Mouse (Mus musculus) liver, embryonic 12.5 days (tissue): Measurements from ENCODE around the gene Chn2. TPM values are rescaled to one million over a fixed set of nuclear protein-coding genes. Genes with fewer than 3 reads are reported as not detected.
A peak's percentile ranks its signal among the peaks of the same experiment; 100 is the strongest.

ENCODE experiments used
- ATAC-seq: fragments of 200-750 bp; cut with Nextera tagmentation; 2 replicates; pipeline ENCODE4 v1.8.0; 2017; ENCODE audit warnings: moderate number of reproducible peaks, mild to moderate bottlenecking, moderate library complexity
- H3K27ac ChIP-seq: fragments of 300-500 bp; sonication (generic); 2 replicates; pipeline ENCODE4 v1.5.1; 2016; ENCODE audit warnings: mild to moderate bottlenecking
- H3K27me3 ChIP-seq: fragments of 300-500 bp; sonication (generic); replicated peaks from 2 replicates; pipeline ENCODE4 v1.6.1; 2016; ENCODE audit warnings: mild to moderate bottlenecking, moderate library complexity
- H3K36me3 ChIP-seq: fragments of 300-500 bp; sonication (generic); 2 replicates; pipeline ENCODE4 v1.6.1; 2016; ENCODE audit warnings: mild to moderate bottlenecking, moderate library complexity
- H3K4me1 ChIP-seq: fragments of 300-500 bp; sonication (generic); 2 replicates; pipeline ENCODE4 v1.6.1; 2016
- H3K4me2 ChIP-seq: fragments of 300-500 bp; sonication (generic); 2 replicates; pipeline ENCODE4 v1.6.1; 2016; ENCODE audit warnings: mild to moderate bottlenecking, moderate library complexity
- H3K4me3 ChIP-seq: fragments of 300-500 bp; sonication (generic); 2 replicates; pipeline ENCODE4 v1.5.1; 2016; ENCODE audit warnings: mild to moderate bottlenecking, moderate library complexity
- H3K9ac ChIP-seq: fragments of 300-500 bp; sonication (generic); 2 replicates; pipeline ENCODE4 v1.6.1; 2016; ENCODE audit warnings: mild to moderate bottlenecking, moderate library complexity
- H3K9me3 ChIP-seq: fragments of 300-500 bp; sonication (generic); replicated peaks from 2 replicates; pipeline ENCODE4 v1.6.1; 2016; ENCODE audit warnings: mild to moderate bottlenecking, moderate library complexity
- WGBS: fragments of 180-500 bp; shearing (Covaris S2); methylation state at CpG from one replicate; pipeline ENCODE4 v1.1.7; 2016; ENCODE audit not compliant: insufficient replicate concordance; 5-methylcytosine and 5-hydroxymethylcytosine counted together
- polyA plus RNA-seq: library from polyadenylated mRNA; unstranded; fragments of >200 nt; fragmentation: Nextera tagmentation; extraction: Ambion mirVana; gene quantifications from 2 replicates; pipeline ENCODE4 v1.2.1, GENCODE M21; 2016

Chn2 gene
- polyA plus RNA-seq, 1 experiment from 2014 or later: 4.9 TPM

DNA sequence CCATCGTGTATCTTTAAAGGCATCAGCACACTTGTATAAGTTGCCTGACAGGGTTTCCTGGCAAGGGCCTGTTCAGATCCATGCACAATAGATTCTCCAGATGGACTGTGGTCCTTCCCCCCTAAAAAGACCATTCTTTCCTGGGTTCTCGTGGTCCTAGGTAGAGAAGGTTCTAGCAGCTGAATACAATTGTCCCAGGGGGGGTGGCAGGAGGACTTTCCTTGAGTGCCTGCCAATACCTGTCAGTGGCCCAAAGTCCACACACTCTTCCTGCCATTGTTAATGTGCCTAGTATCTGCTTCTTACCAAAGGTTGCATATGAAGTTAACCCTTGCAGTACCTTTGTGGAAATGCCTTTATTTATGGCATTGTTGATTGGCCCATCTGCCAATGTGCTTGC is 257.9 kb downstream of the Chn2 start:
- no peaks in the 10 kb centered on the region for H3K9me3 ChIP-seq
- H3K4me2 ChIP-seq: no peak overlapping the region
- no peak for ATAC-seq
- H3K4me3 ChIP-seq: no peak overlapping the region
- H3K27me3 ChIP-seq: no peaks in the 10 kb centered on the region
- no peak overlapping the region for H3K27ac ChIP-seq
- H3K36me3 ChIP-seq: peaks cover 9% of the 10 kb centered on the region; the same call in 1 of the 2 replicates
- H3K4me1 ChIP-seq: no peaks in the 10 kb centered on the region
- 56% methylated on average over 2 of the region's 2 CpGs for WGBS
- no peak overlapping the region for H3K9ac ChIP-seq

DNA sequence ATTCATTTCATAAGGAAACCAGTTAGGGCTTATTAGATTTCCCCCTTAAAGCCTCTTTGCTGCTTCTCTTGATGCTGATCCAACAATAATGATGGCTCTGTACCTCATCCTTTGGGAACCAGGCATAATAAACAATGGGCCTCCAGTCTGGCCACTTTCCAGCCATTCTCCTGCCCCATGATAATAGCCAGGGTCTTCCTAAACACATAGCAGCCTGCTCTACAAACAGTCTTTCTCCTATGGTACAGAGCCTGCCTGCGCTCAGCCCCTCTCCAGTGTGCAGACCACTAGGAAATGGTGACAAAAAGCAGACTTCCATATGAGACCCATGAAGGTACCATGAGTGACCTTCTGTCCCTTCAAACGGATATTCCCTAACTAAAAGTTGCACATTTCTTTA is 260.1 kb downstream of the Chn2 start:
- Histone ChIP-seq H3K27ac (no peak overlapping the region), H3K27me3 (no peaks in the 10 kb centered on the region), H3K4me3 (no peak overlapping the region), H3K9me3 (no peaks in the 10 kb centered on the region), H3K4me2 (no peak overlapping the region), H3K9ac (no peak overlapping the region), H3K4me1 (no peaks in the 10 kb centered on the region), H3K36me3 (peaks cover 9% of the 10 kb centered on the region; the same call in 1 of the 2 replicates)
- no peak for ATAC-seq
- 65% methylated on average over 2 of the region's 2 CpGs for WGBS

DNA sequence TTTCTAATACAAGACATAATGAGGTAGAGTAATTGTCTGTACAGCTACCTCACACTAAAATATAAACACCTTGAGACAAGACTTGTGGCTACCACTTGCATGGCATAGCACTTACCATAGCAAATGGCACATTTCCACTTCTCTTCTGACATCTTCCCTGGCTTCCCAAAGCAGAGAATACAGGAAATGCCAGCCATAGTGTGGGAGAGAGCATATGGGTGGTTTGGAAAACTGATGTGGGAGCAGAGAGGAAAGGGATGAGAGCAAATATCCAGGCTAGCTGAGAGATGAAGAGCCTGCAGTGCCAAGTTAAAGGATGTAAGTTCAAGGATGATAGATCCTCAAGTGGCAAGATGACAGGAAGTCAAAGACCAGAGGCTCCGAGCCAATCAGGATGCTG is 266.4 kb downstream of the Chn2 start:
- 53% methylated on average over 1 of the region's 1 CpGs for WGBS
- Histone ChIP-seq H3K27me3 (no peaks in the 10 kb centered on the region), H3K27ac (no peak overlapping the region), H3K4me3 (no peak overlapping the region), H3K36me3 (no peaks in the 10 kb centered on the region), H3K9ac (no peak overlapping the region), H3K4me1 (no peaks in the 10 kb centered on the region), H3K4me2 (no peak overlapping the region), H3K9me3 (no peaks in the 10 kb centered on the region)
- no peak for ATAC-seq

DNA sequence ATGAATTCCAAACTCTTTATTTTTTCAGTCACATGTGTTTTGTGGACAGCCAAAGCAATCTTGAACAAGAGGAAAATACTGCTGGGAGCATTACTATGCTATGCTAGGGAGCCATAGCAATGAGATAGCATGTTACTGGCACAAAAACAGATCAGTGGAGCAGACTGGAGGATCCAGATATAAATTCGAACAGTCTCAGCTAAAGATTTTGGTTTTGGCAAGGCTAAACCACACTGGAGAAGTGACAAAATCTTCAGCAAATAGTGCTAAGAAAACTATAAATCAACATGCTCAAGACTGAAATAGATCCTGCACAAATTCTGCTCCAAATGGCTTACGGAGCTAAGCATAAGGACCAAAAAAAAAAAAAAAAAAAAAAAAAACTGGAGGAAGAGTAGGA is 273.7 kb downstream of the Chn2 start:
- H3K9ac ChIP-seq: no peak overlapping the region
- no peaks in the 10 kb centered on the region for H3K36me3 ChIP-seq
- no peaks in the 10 kb centered on the region for H3K27me3 ChIP-seq
- ATAC-seq: no peak
- H3K9me3 ChIP-seq: no peaks in the 10 kb centered on the region
- no peaks in the 10 kb centered on the region for H3K4me1 ChIP-seq
- H3K27ac ChIP-seq: no peak overlapping the region
- no peak overlapping the region for H3K4me3 ChIP-seq
- WGBS: 70% methylated on average over 2 of the region's 2 CpGs
- H3K4me2 ChIP-seq: no peak overlapping the region

DNA sequence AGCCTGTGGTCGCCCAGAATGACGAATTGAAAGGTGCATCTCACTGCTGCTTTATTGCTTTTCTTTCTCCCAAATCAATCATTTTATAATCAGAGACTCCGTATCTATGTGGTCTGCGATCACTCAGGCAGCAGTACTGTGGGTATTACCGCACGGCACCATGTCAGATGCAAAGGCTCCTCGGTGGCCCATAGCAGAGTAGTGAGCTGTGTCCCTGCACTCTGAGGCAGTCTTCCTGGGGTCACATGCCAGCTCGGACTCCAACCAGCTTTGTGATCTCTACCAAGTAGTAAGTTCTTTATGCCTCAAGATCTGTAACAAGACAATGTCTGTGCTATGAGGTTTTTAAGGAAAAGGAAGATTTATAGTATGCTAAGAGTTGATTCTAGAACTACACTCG is 279.3 kb downstream of the Chn2 start:
- Histone ChIP-seq H3K4me2 (no peak overlapping the region), H3K4me1 (no peaks in the 10 kb centered on the region), H3K27me3 (0 out of 2 replicates have a peak, but pooled peaks cover 4% of the 10 kb centered on the region), H3K36me3 (no peaks in the 10 kb centered on the region), H3K4me3 (no peak overlapping the region), H3K9me3 (no peaks in the 10 kb centered on the region), H3K9ac (no peak overlapping the region), H3K27ac (no peak overlapping the region)
- no peak for ATAC-seq
- WGBS: 74% methylated on average over 9 of the region's 9 CpGs

DNA sequence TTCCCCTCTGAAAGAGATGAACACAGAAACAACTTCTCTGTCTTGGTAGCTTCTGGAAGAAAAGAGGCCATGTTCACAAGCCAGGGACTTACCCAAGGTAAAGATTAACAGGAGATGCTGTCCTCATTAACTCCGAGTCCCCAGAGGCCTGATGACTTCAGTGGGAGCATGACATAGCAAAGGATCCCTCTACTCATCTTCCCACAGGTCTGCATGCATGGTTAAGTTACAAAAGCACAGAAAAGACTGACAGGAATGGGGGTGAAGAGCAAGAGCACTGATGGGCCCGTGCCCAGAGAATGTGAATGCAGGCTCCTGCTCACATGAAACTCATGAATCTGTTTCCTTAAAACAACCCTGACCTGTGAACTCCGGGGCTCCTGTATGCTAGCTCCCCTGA is 279.8 kb downstream of the Chn2 start:
- H3K9me3 ChIP-seq: no peaks in the 10 kb centered on the region
- ATAC-seq: no peak
- 54% methylated on average over 3 of the region's 3 CpGs for WGBS

DNA sequence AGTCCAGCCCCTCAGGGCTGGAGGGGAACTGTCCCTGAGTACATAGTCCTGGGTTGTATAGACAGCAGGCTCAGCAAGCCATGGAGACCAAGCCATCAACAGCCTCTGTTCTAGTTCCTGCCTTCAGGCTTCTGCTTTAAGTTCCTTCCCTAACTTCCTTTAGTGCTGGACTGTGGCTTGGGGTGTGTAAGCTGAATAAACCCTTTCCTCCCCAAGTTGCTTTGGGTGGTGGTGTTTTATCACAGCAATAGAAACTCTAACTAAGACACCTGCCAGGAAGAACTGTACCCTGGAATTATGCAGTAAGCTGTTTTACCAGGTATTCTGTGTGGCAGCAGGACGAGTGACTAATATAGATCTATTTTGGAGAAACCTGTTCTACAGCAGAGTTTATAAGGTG is 280.9 kb downstream of the Chn2 start:
- Histone ChIP-seq H3K9ac (no peak overlapping the region), H3K27me3 (peaks cover 18% of the 10 kb centered on the region), H3K36me3 (no peaks in the 10 kb centered on the region), H3K27ac (no peak overlapping the region), H3K4me2 (no peak overlapping the region), H3K9me3 (no peaks in the 10 kb centered on the region), H3K4me1 (no peaks in the 10 kb centered on the region), H3K4me3 (no peak overlapping the region)
- 63% methylated on average over 1 of the region's 1 CpGs for WGBS
- no peak for ATAC-seq

More for the DNA sequence above, 279.8 kb downstream of the Chn2 start:
- peaks cover 9% of the 10 kb centered on the region; the same call in 1 of the 2 replicates for H3K27me3 ChIP-seq
- no peaks in the 10 kb centered on the region for H3K4me1 ChIP-seq
- no peak overlapping the region for H3K9ac ChIP-seq
- H3K4me3 ChIP-seq: no peak overlapping the region
- H3K4me2 ChIP-seq: no peak overlapping the region
- no peak overlapping the region for H3K27ac ChIP-seq
- H3K36me3 ChIP-seq: no peaks in the 10 kb centered on the region

DNA sequence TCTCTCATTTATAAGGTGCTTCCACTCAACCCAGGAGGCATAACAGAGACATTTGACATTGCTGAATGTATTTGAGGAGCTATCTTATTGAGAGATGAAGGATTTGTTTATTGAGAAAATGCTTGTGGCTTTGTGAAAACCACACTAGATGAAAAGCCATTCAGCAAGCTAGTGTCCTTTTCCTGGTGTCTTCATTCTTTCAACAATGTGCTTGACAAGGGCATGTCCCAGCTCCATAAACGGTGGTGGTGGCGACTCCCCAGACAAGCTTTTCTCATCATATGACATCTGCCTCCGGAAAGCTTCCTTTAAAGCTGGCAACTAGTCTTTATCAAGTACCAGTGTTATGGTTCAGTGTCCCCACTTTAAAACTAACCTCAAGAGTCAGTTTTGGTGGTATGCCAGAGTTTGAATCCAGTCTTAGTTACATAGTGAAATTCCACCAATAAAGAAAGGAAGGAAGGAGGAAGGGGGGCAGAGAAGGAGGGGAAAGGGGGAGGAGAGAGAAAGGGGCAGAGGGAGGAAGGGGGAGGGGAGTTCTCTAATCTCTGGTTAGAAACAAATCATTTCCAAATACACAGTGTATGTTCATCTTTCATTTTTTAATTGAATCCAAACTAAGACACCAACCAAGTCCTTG is 286.0 kb downstream of the Chn2 start, which contains the start of gene Prr15:
TSS of gene Prr15 (plus strand) at position 590 of the 640 bp plus-strand sequence.
- 0 out of 2 replicates have a peak, but pooled peaks cover 5% of the 10 kb centered on the region for H3K4me1 ChIP-seq
- H3K36me3 ChIP-seq: no peaks in the 10 kb centered on the region
- no peak for ATAC-seq
- peak within 1 kb of the TSS; percentile 72 for H3K4me2 ChIP-seq
- H3K27me3 ChIP-seq: peaks cover 60% of the 10 kb centered on the region
- no peak within 1 kb of the TSS for H3K27ac ChIP-seq
- no peak within 1 kb of the TSS for H3K9ac ChIP-seq
- 25% methylated on average over 3 of the region's 3 CpGs for WGBS
- H3K9me3 ChIP-seq: no peaks in the 10 kb centered on the region
- peak within 1 kb of the TSS; percentile 48 for H3K4me3 ChIP-seq

DNA sequence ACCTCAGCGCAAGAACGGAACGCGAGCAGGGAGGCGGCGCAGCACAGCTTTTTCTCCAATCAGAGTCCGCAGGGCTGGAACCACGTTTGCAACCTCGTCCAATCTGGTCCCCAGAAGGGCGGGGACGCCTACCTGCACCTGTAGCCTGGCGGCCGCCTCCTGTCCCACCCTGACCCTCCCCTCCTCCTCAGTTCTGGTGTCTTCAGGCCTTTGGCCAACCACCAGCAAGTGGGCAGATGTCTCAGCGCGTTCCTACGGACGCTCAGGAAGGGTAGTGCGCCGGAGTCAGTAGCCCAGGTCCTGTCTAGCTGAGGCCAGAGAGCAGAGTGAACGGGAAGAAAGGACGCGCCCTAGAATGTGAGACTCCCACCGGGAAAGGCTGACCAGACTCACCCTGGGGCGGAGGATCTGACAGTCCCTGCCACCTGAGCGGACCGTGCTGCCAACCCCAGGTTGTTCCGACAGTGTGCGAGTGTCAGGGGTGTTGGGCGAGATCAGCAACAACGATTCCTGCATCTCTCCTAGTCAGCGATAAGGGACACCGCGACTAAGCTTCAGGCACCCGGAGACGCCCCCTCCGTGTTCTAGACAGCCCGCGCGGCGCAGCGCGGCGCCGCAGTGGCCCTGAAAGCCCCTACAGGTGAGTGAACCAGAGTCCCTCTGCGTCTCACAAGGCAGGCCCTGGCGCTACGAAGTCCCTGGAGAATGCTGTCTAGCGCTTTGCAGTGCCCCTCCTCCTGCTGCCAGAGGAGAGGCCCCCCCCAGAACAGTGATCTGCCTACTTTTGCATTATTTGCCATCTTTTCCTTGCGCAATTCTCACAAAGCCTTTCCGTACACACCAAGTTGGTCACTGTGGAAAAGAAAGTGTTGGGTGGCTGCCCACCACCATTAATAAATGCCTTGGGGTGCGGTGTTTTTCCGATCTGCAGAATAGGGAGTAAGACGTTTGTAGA is 287.6 kb downstream of the Chn2 start:
- 1% methylated on average over 53 of the region's 53 CpGs for WGBS
- ATAC-seq: peak; percentile 44; the same call in 1 of the 2 replicates
- Histone ChIP-seq H3K4me3 (peak overlapping the region; percentile 48), H3K27me3 (peaks cover 60% of the 10 kb centered on the region), H3K36me3 (no peaks in the 10 kb centered on the region), H3K27ac (no peak overlapping the region), H3K4me1 (0 out of 2 replicates have a peak, but pooled peaks cover 5% of the 10 kb centered on the region), H3K9me3 (no peaks in the 10 kb centered on the region), H3K9ac (no peak overlapping the region), H3K4me2 (peak overlapping the region; percentile 72)

DNA sequence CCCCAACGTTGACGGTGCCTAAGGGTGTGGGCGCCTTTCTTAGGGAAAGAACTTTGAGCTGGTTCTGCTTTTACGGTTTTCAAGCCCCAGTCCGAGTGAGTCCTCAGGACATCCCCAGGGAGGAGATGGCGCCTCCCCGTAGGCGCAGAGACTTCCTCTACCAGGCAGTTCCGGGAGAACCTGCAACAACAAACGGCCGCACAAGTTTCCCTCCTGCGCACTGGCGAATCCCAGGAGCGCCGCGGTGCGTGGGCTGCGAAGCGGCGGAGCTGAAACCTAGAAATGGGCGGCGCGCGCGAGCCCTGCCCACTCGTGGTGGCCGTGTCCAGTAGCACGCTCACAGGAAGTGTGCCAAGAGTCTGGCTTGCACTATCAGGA is 288.3 kb downstream of the Chn2 start:
- H3K9ac ChIP-seq: no peak overlapping the region
- H3K4me3 ChIP-seq: peak overlapping the region; percentile 48
- no peak overlapping the region for H3K27ac ChIP-seq
- H3K4me2 ChIP-seq: peak overlapping the region; percentile 72
- H3K9me3 ChIP-seq: no peaks in the 10 kb centered on the region
- no peaks in the 10 kb centered on the region for H3K36me3 ChIP-seq
- H3K4me1 ChIP-seq: 0 out of 2 replicates have a peak, but pooled peaks cover 5% of the 10 kb centered on the region
- no peak for ATAC-seq
- peaks cover 60% of the 10 kb centered on the region for H3K27me3 ChIP-seq
- 1% methylated on average over 28 of the region's 28 CpGs for WGBS

DNA sequence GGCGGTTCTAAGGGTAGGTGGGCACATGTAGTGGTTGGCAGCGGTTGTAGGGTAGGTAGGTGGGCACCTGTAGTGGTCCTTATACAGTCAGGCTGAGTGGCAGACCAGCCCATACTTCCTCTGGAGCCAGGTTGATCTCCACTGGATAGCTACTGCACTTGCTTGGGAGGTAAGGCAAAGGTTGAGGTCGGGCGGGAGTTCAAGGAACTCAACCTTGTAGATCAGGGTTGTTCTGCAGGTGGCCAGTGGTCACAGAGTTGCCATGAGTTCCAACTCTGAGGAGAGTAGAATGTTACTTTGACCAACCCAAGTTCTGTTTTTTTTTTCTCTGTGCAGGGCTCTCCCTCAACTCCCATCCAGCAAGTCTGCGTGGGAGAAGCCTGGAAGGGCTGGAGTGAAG is 289.4 kb downstream of the Chn2 start:
- H3K4me2 ChIP-seq: no peak overlapping the region
- H3K4me1 ChIP-seq: 0 out of 2 replicates have a peak, but pooled peaks cover 5% of the 10 kb centered on the region
- H3K4me3 ChIP-seq: no peak overlapping the region
- H3K9ac ChIP-seq: no peak overlapping the region
- peaks cover 55% of the 10 kb centered on the region for H3K27me3 ChIP-seq
- H3K27ac ChIP-seq: no peak overlapping the region
- ATAC-seq: no peak
- H3K9me3 ChIP-seq: no peaks in the 10 kb centered on the region
- WGBS: 63% methylated on average over 5 of the region's 5 CpGs
- H3K36me3 ChIP-seq: no peaks in the 10 kb centered on the region

DNA sequence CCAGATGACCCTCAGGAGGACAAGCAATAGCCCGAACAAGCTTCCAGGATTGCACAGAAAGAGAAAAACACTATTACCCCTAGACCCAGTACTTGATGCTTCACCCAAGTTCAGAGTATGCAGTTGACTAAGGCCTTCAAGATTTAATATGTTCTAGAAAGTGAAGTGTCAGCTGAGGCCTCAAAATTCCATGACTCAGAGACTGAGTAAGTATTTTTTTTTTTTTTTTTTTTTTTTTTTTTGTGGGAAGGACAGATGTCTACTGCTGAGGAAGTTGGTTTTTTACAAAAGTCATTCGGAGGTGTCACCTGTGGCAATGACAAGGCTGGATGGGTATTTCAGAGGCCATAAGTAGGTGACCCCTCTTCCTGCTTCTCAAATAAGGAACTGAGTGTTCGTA is 290.2 kb downstream of the Chn2 start:
- Histone ChIP-seq H3K4me1 (0 out of 2 replicates have a peak, but pooled peaks cover 5% of the 10 kb centered on the region), H3K4me2 (no peak overlapping the region), H3K4me3 (no peak overlapping the region), H3K36me3 (no peaks in the 10 kb centered on the region), H3K9ac (no peak overlapping the region), H3K27me3 (peaks cover 47% of the 10 kb centered on the region), H3K9me3 (no peaks in the 10 kb centered on the region), H3K27ac (no peak overlapping the region)
- 59% methylated on average over 3 of the region's 3 CpGs for WGBS
- no peak for ATAC-seq
